Mouse (Mus musculus) forebrain, embryonic 11.5 days (tissue): ENCODE results near the gene Lrrn2. TPM values are rescaled to one million over a fixed set of nuclear protein-coding genes. Genes with fewer than 3 reads are reported as not detected.

Experiments
- ATAC-seq: fragments of 200-750 bp; cut with Nextera tagmentation; replicated peaks from 2 replicates; pipeline ENCODE4 v1.8.0; 2017; ENCODE audit warnings: moderate TSS enrichment; ENCODE audit not compliant: low FRiP score
- DNase-seq: peaks from one replicate; pipeline ENCODE4 v3.0.0-alpha.2; 2017; ENCODE audit warnings: low spot score
- H3K27ac ChIP-seq: fragments of 300-500 bp; sonication (generic); 2 replicates; pipeline ENCODE4 v1.5.1; 2014; ENCODE audit warnings: low read depth, low read length
- H3K27me3 ChIP-seq: fragments of 300-500 bp; sonication (generic); 2 replicates; pipeline ENCODE4 v1.6.1; 2014; ENCODE audit warnings: mild to moderate bottlenecking, low read length, mixed read lengths; ENCODE audit not compliant: control insufficient read depth, insufficient read depth
- H3K36me3 ChIP-seq: fragments of 300-500 bp; sonication (generic); 2 replicates; pipeline ENCODE4 v1.6.1; 2014; ENCODE audit warnings: mild to moderate bottlenecking, low read length, moderate library complexity, mixed read lengths; ENCODE audit not compliant: control insufficient read depth, insufficient read depth
- H3K4me1 ChIP-seq: fragments of 300-500 bp; sonication (generic); replicated peaks from 2 replicates; pipeline ENCODE4 v1.6.1; 2014; ENCODE audit warnings: low read length, mixed read lengths; ENCODE audit not compliant: control insufficient read depth, insufficient read depth
- H3K4me2 ChIP-seq: fragments of 300-500 bp; sonication (generic); 2 replicates; pipeline ENCODE4 v1.6.1; 2014; ENCODE audit warnings: low read depth, mild to moderate bottlenecking, low read length, moderate library complexity, mixed read lengths; ENCODE audit not compliant: severe bottlenecking
- H3K4me3 ChIP-seq: fragments of 300-500 bp; sonication (generic); 2 replicates; pipeline ENCODE4 v1.5.1; 2014; ENCODE audit warnings: low read depth, low read length
- H3K9ac ChIP-seq: fragments of 300-500 bp; sonication (generic); 2 replicates; pipeline ENCODE4 v1.6.1; 2014; ENCODE audit warnings: low read length
- H3K9me3 ChIP-seq: fragments of 300-500 bp; sonication (generic); 2 replicates; pipeline ENCODE4 v1.6.1; 2016; ENCODE audit warnings: low read length, mixed read lengths; ENCODE audit not compliant: control insufficient read depth
- whole genome bisulfite sequencing: fragments of 180-500 bp; shearing (Covaris S2); extraction: QIAGEN DNeasy Blood & Tissue Kit; methylation state at CpG from one replicate; pipeline ENCODE4 v1.1.7; 2014; 5-methylcytosine and 5-hydroxymethylcytosine counted together
- polyA plus RNA-seq: library from polyadenylated mRNA; unstranded; fragments of >200 nt; fragmentation: Nextera tagmentation; extraction: Ambion mirVana; gene quantifications from 2 replicates; pipeline ENCODE4 v1.2.1, GENCODE M21; 2014

Gene Lrrn2
- polyA plus RNA-seq, 1 experiment from 2014 or later: 10.2 TPM

DNA sequence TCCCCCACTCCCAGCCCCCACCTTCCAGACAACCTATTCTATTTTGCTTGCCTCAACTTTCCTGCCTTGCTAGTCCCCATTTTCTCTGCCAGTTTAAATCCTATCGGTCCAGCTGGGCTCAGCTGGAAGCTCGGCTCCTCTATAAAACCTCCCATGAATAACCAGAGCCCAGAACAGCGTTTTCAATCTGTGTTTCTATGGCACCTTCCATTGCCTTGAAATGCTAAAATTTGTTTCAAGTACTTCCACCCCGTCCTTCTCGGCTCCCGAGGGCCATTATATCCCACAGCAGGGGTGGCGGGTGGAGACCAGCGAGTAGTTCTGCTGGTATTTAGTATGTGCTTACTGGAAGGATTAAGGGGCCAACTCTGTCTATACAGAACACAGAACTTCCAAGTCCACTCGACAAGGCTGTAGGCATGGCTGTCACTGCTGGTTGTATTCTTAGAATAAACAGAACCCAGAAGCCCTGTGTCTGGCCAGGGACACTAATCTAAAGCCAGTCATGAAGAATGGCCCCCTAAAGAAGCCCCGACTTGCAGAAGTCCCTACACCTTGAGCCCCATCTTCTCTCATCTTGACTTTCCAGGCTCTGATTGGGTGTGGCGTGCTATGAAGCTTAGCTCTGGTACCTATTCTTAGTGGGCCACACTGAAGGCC is 992 bp upstream of the Lrrn2 start:
- WGBS: 13% methylated on average over 11 of the region's 11 CpGs
- H3K4me2 ChIP-seq: no peak overlapping the region

DNA sequence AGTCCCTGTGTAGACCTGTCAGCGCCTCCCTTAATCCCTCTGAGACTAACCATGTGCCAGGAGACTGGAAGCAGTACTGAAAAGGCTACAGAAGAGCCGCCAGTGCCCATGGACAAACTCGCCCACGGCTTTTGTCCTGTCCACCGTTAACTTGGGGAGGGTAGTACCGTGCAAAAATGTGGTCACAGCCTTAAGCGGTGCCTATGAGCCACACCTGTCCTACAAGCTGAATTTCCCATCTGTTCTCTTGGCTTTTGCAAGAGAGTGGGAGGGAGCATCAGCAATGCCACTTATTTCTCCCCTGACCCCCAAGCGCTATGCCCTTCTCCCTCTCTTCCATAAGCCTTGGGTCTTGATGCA is 292 bp upstream of the Lrrn2 start:
- WGBS: 8% methylated on average over 8 of the region's 8 CpGs
- 0 out of 2 replicates have a peak, but pooled peaks have one; percentile 1 for ATAC-seq
- Histone ChIP-seq H3K4me3 (peak overlapping the region; percentile 56), H3K4me1 (peaks cover 12% of the 10 kb centered on the region; the same call in 1 of the 2 replicates), H3K27me3 (peaks cover 9% of the 10 kb centered on the region), H3K9me3 (no peaks in the 10 kb centered on the region), H3K4me2 (peak overlapping the region; percentile 82), H3K27ac (no peak overlapping the region), H3K9ac (peak overlapping the region; percentile 70), H3K36me3 (no peaks in the 10 kb centered on the region)
- no peak for DNase-seq

More for the DNA sequence above, 992 bp upstream of the Lrrn2 start:
- no peak overlapping the region for H3K4me3 ChIP-seq
- peaks cover 9% of the 10 kb centered on the region for H3K27me3 ChIP-seq
- ATAC-seq (no peak), DNase-seq (no peak)
- H3K36me3 ChIP-seq: no peaks in the 10 kb centered on the region
- no peak overlapping the region for H3K27ac ChIP-seq
- H3K9ac ChIP-seq: no peak overlapping the region
- peaks cover 12% of the 10 kb centered on the region; the same call in 1 of the 2 replicates for H3K4me1 ChIP-seq
- H3K9me3 ChIP-seq: no peaks in the 10 kb centered on the region

DNA sequence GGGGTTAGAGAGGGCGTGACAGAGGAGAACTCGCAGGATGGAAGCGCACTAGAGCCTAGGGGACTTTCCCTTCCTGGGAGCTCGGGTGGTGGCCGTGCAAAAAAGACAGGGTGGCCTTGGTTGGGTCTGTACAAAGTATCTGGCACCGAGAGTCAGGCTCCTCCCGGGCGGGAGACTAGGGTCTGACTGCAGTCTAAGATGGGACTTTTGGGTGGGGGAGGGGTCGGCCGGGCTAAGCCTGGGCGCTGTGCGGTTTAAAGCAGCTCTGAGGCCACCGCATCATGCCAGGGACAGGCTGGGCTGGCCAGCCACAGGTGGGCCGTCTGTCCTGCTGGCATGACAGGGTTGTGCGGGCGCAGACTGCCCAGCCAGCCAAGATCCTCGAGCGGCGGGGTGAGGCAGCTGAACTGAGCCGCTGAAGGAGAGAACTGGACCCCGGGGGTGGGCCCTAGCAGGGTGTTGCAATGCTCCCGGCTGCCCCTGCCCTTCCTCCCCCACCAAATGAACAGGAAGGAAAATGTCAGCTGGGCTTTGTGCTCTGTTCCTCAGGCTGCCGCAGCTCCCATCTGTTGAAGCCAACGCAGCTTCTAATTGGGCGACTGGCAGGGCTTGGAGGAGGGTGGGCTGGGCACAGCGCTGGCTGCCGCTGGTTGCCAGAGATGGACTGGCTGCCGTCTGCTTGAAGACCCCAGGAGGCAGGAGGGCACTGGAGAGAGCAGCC is 1.1 kb downstream of the Lrrn2 start:
- Histone ChIP-seq H3K27me3 (peaks cover 9% of the 10 kb centered on the region), H3K4me1 (peaks cover 12% of the 10 kb centered on the region; the same call in 1 of the 2 replicates)
- 1% methylated on average over 28 of the region's 28 CpGs for WGBS

DNA sequence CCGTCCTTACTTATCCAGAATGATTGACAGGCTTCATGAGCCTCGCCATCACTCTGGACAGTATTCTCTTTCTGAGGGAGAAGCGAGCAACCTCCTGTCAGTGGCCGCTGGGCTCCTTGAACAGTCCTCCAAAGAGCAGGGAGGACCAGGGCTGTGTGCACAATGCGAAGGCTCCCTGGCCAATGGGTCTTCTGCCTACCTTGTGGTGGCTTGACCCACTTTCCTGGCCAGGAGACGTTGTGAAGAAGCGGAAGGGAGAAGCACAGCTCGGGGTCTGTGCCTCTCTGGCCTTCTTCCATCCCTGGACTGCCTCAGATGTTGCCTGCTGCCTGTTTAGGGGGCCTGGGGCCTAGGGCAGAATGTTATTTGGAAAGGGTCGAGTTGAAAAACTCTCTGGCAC is 1.8 kb downstream of the Lrrn2 start:
- Histone ChIP-seq H3K4me3 (peak overlapping the region; percentile 56), H3K36me3 (no peaks in the 10 kb centered on the region), H3K27me3 (peaks cover 9% of the 10 kb centered on the region), H3K9me3 (no peaks in the 10 kb centered on the region), H3K27ac (no peak overlapping the region; the same call in 1 of the 2 replicates), H3K4me1 (peaks cover 12% of the 10 kb centered on the region; the same call in 1 of the 2 replicates), H3K4me2 (peak overlapping the region; percentile 82), H3K9ac (peak overlapping the region; percentile 70)
- ATAC-seq (no peak), DNase-seq (no peak)
- 37% methylated on average over 9 of the region's 9 CpGs for WGBS

More for the DNA sequence above, 1.1 kb downstream of the Lrrn2 start:
- H3K4me3 ChIP-seq: peak overlapping the region; percentile 56
- H3K36me3 ChIP-seq: no peaks in the 10 kb centered on the region
- H3K9ac ChIP-seq: peak overlapping the region; percentile 70
- peak; percentile 70 for ATAC-seq
- DNase-seq: peak; percentile 73
- H3K9me3 ChIP-seq: no peaks in the 10 kb centered on the region
- H3K4me2 ChIP-seq: peak overlapping the region; percentile 82
- H3K27ac ChIP-seq: peak overlapping the region; percentile 25; the same call in 1 of the 2 replicates

DNA sequence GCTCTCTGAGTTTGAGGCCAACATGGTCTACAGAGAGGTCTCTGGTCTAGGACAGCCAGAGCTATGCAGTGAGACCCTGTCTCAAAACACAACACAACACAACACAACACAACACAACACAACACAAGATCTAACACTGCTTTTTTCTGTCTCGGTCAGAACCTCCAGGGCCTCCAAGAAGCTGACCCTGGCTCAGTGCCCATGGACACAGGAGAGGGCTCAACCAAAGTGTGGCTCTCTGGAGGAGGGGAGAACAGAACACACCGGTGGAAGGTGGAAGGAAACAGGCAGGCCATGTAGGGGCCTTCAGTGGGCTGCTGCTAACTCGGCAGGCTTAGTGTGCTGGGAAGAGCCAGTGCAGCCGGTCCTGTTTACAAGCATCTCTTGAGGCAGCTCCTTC is 5.6 kb downstream of the Lrrn2 start:
- Histone ChIP-seq H3K4me3 (no peak overlapping the region), H3K27ac (no peak overlapping the region), H3K36me3 (no peaks in the 10 kb centered on the region), H3K4me2 (no peak overlapping the region), H3K9me3 (no peaks in the 10 kb centered on the region), H3K4me1 (peaks cover 10% of the 10 kb centered on the region), H3K27me3 (peaks cover 2% of the 10 kb centered on the region), H3K9ac (no peak overlapping the region)
- no peak for DNase-seq
- no peak for ATAC-seq
- WGBS: 64% methylated on average over 4 of the region's 4 CpGs

DNA sequence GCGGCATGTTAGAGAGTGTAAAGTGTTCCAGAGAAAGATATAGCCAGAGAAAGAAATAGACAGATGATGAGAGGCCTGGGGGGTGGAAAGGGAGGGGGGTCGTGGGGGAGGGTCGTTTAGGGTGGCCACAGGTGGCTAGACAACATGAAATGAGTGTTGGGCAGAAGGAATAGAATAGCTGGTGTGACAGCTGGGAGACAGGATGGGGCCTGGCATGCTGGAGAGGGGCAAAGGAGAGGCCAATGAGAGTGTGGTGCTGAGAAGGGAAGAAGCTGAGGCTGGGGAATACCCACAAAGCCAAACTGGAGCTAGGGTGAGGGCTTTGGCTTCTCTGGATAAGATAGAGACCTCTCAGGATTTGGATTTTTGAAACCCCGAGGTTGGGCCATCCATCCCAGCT is 6.6 kb downstream of the Lrrn2 start:
- 66% methylated on average over 4 of the region's 4 CpGs for WGBS
- DNase-seq (no peak), ATAC-seq (no peak)

DNA sequence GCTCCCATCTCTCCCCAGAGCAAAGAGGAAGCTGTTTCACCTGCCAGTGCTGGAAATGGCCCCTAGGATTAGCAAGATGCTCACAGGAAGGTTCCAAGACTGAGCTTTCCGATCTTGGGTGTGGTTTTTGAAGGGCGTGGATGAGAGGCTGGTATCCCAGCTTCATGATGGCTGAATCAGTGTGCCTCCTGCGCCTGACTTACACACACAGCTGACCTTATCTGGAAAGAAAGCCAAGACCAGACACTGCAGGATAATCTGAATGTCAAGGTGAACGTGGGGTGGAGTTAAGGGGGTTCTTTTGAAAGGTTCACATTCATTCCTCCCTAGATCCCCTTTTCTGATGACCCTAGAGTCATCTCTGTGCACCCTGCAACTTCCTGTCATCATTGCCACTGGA is 8.7 kb downstream of the Lrrn2 start:
- H3K4me2 ChIP-seq: no peak overlapping the region
- no peaks in the 10 kb centered on the region for H3K36me3 ChIP-seq
- DNase-seq: no peak
- H3K4me3 ChIP-seq: no peak overlapping the region
- H3K27ac ChIP-seq: no peak overlapping the region
- no peaks in the 10 kb centered on the region for H3K9me3 ChIP-seq
- H3K9ac ChIP-seq: no peak overlapping the region
- WGBS: 79% methylated on average over 4 of the region's 4 CpGs
- no peak for ATAC-seq
- H3K27me3 ChIP-seq: no peaks in the 10 kb centered on the region; the same call in 1 of the 2 replicates
- H3K4me1 ChIP-seq: peaks cover 3% of the 10 kb centered on the region; the same call in 1 of the 2 replicates

More for the DNA sequence above, 6.6 kb downstream of the Lrrn2 start:
- H3K9ac ChIP-seq: no peak overlapping the region
- H3K27ac ChIP-seq: no peak overlapping the region
- no peaks in the 10 kb centered on the region for H3K9me3 ChIP-seq
- H3K4me2 ChIP-seq: no peak overlapping the region
- no peak overlapping the region for H3K4me3 ChIP-seq
- peaks cover 5% of the 10 kb centered on the region for H3K4me1 ChIP-seq
- H3K27me3 ChIP-seq: peaks cover 2% of the 10 kb centered on the region
- no peaks in the 10 kb centered on the region for H3K36me3 ChIP-seq

DNA sequence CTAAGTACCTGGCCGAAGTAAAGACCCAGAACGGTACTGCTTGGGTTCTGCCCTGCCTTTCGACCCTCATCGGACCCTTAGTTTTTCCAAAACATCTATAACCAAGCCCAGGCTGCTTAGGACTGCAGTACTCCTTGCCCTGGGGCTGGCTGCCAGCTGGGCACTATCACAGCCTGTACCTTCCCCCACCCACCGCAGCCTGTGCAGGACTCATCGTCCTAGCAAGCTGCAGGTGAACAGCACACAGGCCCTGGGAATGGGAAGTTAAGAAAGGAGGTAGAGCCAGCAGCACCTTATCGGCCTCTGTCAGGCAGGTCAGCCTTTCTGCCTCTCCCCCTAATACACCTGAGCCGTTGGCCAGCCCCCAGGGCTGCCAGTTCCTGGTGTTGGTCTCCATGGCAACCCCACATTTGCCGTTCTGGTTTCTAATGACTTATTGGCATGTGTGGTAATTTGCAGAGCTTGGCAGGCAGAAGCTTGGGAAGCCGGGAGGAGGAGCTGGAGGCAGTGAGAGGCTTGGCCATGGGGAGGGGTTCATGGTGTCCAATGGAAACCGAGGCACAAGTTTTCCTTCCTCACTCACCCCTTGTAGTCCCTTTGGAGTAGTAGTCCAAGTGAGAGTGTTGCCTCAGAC is 10.2 kb downstream of the Lrrn2 start:
- 69% methylated on average over 11 of the region's 11 CpGs for WGBS
- peaks cover 3% of the 10 kb centered on the region; the same call in 1 of the 2 replicates for H3K4me1 ChIP-seq
- no peak for ATAC-seq
- H3K9me3 ChIP-seq: no peaks in the 10 kb centered on the region
- no peaks in the 10 kb centered on the region for H3K36me3 ChIP-seq
- H3K27ac ChIP-seq: no peak overlapping the region
- H3K4me3 ChIP-seq: no peak overlapping the region
- H3K9ac ChIP-seq: no peak overlapping the region
- H3K4me2 ChIP-seq: no peak overlapping the region
- no peak for DNase-seq
- H3K27me3 ChIP-seq: no peaks in the 10 kb centered on the region; the same call in 1 of the 2 replicates
